Mouse (Mus musculus) CH12.LX (cell line): ENCODE measurements around the gene Pik3ip1. TPM values are rescaled to one million over a fixed set of nuclear protein-coding genes. Genes with fewer than 3 reads are reported as not detected.

ENCODE experiments used
- DNase-seq: peaks from one replicate; pipeline ENCODE4 v3.0.0-alpha.2; 2013; ENCODE audit errors: extremely low read depth
- H3K27ac ChIP-seq: 2 replicates; pipeline ENCODE4 v1.5.1; 2012; ENCODE audit warnings: low read depth, mild to moderate bottlenecking, control low read depth, moderate library complexity; ENCODE audit not compliant: insufficient read depth
- H3K27me3 ChIP-seq: replicated peaks from 2 replicates; pipeline ENCODE3; 2012; ENCODE audit warnings: inconsistent platforms
- H3K36me3 ChIP-seq, 2 experiments: replicated peaks in 1 of 2; 2 replicates each; pipeline versions ENCODE3 to v1.6.1; 2012; ENCODE audit warnings: inconsistent platforms in 1 of 2, low read length in 1 of 2, mild to moderate bottlenecking in 1 of 2, mixed read lengths in 1 of 2, moderate library complexity in 1 of 2; ENCODE audit not compliant: control insufficient read depth in 1 of 2, insufficient read depth in 1 of 2
- H3K4me1 ChIP-seq, 2 experiments: 2 replicates each; pipeline ENCODE4 v1.6.1; 2012; ENCODE audit warnings: inconsistent platforms in 1 of 2, moderate library complexity in 1 of 2; ENCODE audit not compliant: insufficient read depth in 2 of 2, control insufficient read depth in 1 of 2
- H3K4me2 ChIP-seq: 2 replicates; pipeline ENCODE4 v1.6.1; 2012; ENCODE audit warnings: low read depth, mild to moderate bottlenecking, control low read depth; ENCODE audit not compliant: poor library complexity, insufficient read depth, severe bottlenecking
- H3K4me3 ChIP-seq, 3 experiments: fragments of 150-350 bp in 1 of 3; sonication (generic) in 1 of 3; replicated peaks in 1 of 3; 2 replicates each; pipeline versions ENCODE3 to v1.5.1; 2011 to 2012; ENCODE audit warnings: low read depth in 2 of 3, low read length in 2 of 3, mild to moderate bottlenecking in 2 of 3, moderate library complexity in 2 of 3, control low read depth in 1 of 3, improper control_type of control experiment in 1 of 3, inconsistent platforms in 1 of 3, mixed read lengths in 1 of 3; ENCODE audit not compliant: poor library complexity in 1 of 3
- H3K79me2 ChIP-seq: replicated peaks from 2 replicates; pipeline ENCODE4 v1.6.1; 2012; ENCODE audit warnings: mild to moderate bottlenecking, moderate library complexity; ENCODE audit not compliant: control insufficient read depth, poor library complexity, insufficient read depth, severe bottlenecking; ENCODE audit errors: extremely low read depth
- H3K9ac ChIP-seq: 2 replicates; pipeline ENCODE4 v1.6.1; 2012; ENCODE audit warnings: low read depth, mild to moderate bottlenecking, control low read depth, moderate library complexity; ENCODE audit not compliant: insufficient read depth
- H3K9me3 ChIP-seq: replicated peaks from 2 replicates; pipeline ENCODE3; 2012; ENCODE audit warnings: low read length, inconsistent platforms, mixed read lengths
- BHLHE40 ChIP-seq: IDR thresholded peaks from 2 replicates; pipeline ENCODE4 v1.6.1; 2011; ENCODE audit warnings: mild to moderate bottlenecking, low read depth, low read length, improper control_type of control experiment
- CHD1 ChIP-seq: IDR thresholded peaks from 2 replicates; pipeline ENCODE4 v1.6.1; 2012; ENCODE audit warnings: low read depth, low read length, improper control_type of control experiment, inconsistent platforms
- E2F4 ChIP-seq: IDR thresholded peaks from 2 replicates; pipeline ENCODE4 v1.6.1; 2011; ENCODE audit warnings: low read depth, low read length, improper control_type of control experiment; ENCODE audit not compliant: insufficient replicate concordance
- EP300 ChIP-seq: IDR thresholded peaks from 2 replicates; pipeline ENCODE4 v1.6.1; 2011; ENCODE audit warnings: low read length, improper control_type of control experiment
- ETS1 ChIP-seq: conservative IDR thresholded peaks from 2 replicates; pipeline ENCODE4 v1.6.1; 2012; ENCODE audit warnings: low read depth, mild to moderate bottlenecking, inconsistent platforms, low read length, improper control_type of control experiment, moderate library complexity
- HCFC1 ChIP-seq: IDR thresholded peaks from 2 replicates; pipeline ENCODE4 v1.6.1; 2012; ENCODE audit warnings: low read depth, mild to moderate bottlenecking, inconsistent platforms, low read length, improper control_type of control experiment
- IRF4 ChIP-seq: IDR thresholded peaks from 2 replicates; pipeline ENCODE4 v1.6.1; 2014; ENCODE audit warnings: low read depth, mild to moderate bottlenecking, inconsistent platforms, low read length, improper control_type of control experiment
- JUN ChIP-seq: IDR thresholded peaks from 2 replicates; pipeline ENCODE4 v1.6.1; 2011; ENCODE audit warnings: low read depth, mild to moderate bottlenecking, low read length, improper control_type of control experiment, moderate library complexity; ENCODE audit not compliant: insufficient read depth
- JUND ChIP-seq: conservative IDR thresholded peaks from 2 replicates; pipeline ENCODE4 v1.6.1; 2011; ENCODE audit warnings: low read depth, low read length, improper control_type of control experiment
- MAFK ChIP-seq: IDR thresholded peaks from 2 replicates; pipeline ENCODE4 v1.6.1; 2011; ENCODE audit warnings: low read length, improper control_type of control experiment; ENCODE audit not compliant: insufficient replicate concordance
- MEF2A ChIP-seq: IDR thresholded peaks from 2 replicates; pipeline ENCODE4 v1.6.1; 2014; ENCODE audit warnings: low read depth, mild to moderate bottlenecking, inconsistent platforms, low read length, improper control_type of control experiment, borderline replicate concordance
- MXI1 ChIP-seq: IDR thresholded peaks from 2 replicates; pipeline ENCODE4 v1.6.1; 2011; ENCODE audit warnings: mild to moderate bottlenecking, low read depth, low read length, improper control_type of control experiment
- NELFE ChIP-seq: IDR thresholded peaks from 2 replicates; pipeline ENCODE4 v1.6.1; 2011; ENCODE audit warnings: low read depth, low read length, improper control_type of control experiment
- NRF1 ChIP-seq: IDR thresholded peaks from 2 replicates; pipeline ENCODE4 v1.6.1; 2014; ENCODE audit warnings: low read depth, mild to moderate bottlenecking, inconsistent platforms, low read length, improper control_type of control experiment, moderate library complexity
- POLR2A ChIP-seq: IDR thresholded peaks from 2 replicates; pipeline ENCODE4 v1.6.1; 2011; ENCODE audit warnings: low read depth, mild to moderate bottlenecking, improper control_type of control experiment, low read length
- POLR2AphosphoS2 ChIP-seq: IDR thresholded peaks from 2 replicates; pipeline ENCODE4 v1.6.1; 2011; ENCODE audit warnings: low read depth, low read length, improper control_type of control experiment
- RAD21 ChIP-seq: IDR thresholded peaks from 2 replicates; pipeline ENCODE4 v1.6.1; 2011; ENCODE audit warnings: low read depth, mild to moderate bottlenecking, low read length, improper control_type of control experiment, moderate library complexity
- SIN3A ChIP-seq: IDR thresholded peaks from 2 replicates; pipeline ENCODE4 v1.6.1; 2012; ENCODE audit warnings: low read length, improper control_type of control experiment, inconsistent platforms
- SMC3 ChIP-seq: IDR thresholded peaks from 2 replicates; pipeline ENCODE4 v1.6.1; 2011; ENCODE audit warnings: low read depth, low read length, improper control_type of control experiment
- TBP ChIP-seq: conservative IDR thresholded peaks from 2 replicates; pipeline ENCODE4 v1.6.1; 2011; ENCODE audit warnings: low read depth, low read length, improper control_type of control experiment
- TCF12 ChIP-seq: IDR thresholded peaks from 2 replicates; pipeline ENCODE4 v1.6.1; 2014; ENCODE audit warnings: low read depth, mild to moderate bottlenecking, inconsistent platforms, low read length, improper control_type of control experiment
- UBTF ChIP-seq: IDR thresholded peaks from 2 replicates; pipeline ENCODE4 v1.6.1; 2012; ENCODE audit warnings: low read depth, mild to moderate bottlenecking, inconsistent platforms, low read length, improper control_type of control experiment, moderate library complexity
- USF1 ChIP-seq: IDR thresholded peaks from 2 replicates; pipeline ENCODE4 v1.6.1; 2014; ENCODE audit warnings: low read depth, mild to moderate bottlenecking, inconsistent platforms, low read length, improper control_type of control experiment
- USF2 ChIP-seq: conservative IDR thresholded peaks from 2 replicates; pipeline ENCODE4 v1.6.1; 2011; ENCODE audit warnings: low read depth, low read length, improper control_type of control experiment
- ZC3H11A ChIP-seq: IDR thresholded peaks from 2 replicates; pipeline ENCODE4 v1.6.1; 2012; ENCODE audit warnings: low read depth, mild to moderate bottlenecking, inconsistent platforms, low read length, improper control_type of control experiment
- ZKSCAN1 ChIP-seq: IDR thresholded peaks from 2 replicates; pipeline ENCODE4 v1.6.1; 2012; ENCODE audit warnings: low read depth, inconsistent platforms, low read length, improper control_type of control experiment, borderline replicate concordance
- ZNF384 ChIP-seq: IDR thresholded peaks from 2 replicates; pipeline ENCODE4 v1.6.1; 2012; ENCODE audit warnings: low read depth, low read length, improper control_type of control experiment, inconsistent platforms
- dilution Hi-C: fragments of 300-500 bp; cut with MboI; formaldehyde crosslinking; loops from 2 replicates; pipeline ENCODE4 v1.14.3; 2020; ENCODE audit warnings: low sequenced_read_pairs; ENCODE audit not compliant: extremely low pct_unique_long_range_greater_than_20kb, extremely low pct_ligation_motif_present
- in situ Hi-C: fragments of 300-500 bp; cut with MboI; formaldehyde crosslinking; loops from 3 replicates; pipeline ENCODE4 v1.14.3; 2019; ENCODE audit warnings: low sequenced_read_pairs, low pct_ligation_motif_present, low pct_unique_long_range_greater_than_20kb, mixed read lengths
- polyA plus RNA-seq: library from polyadenylated mRNA; unstranded; fragments of >175 nt; gene quantifications from 2 replicates; pipeline ENCODE4 v1.2.1, GENCODE M21; 2012; ENCODE audit warnings: low read depth; ENCODE audit not compliant: insufficient read length
- total RNA-seq, 2 experiments: library from RNA; depleted of rRNA; stranded (reverse); fragments of 300-350 nt in 1 of 2; fragments of >200 nt in 1 of 2; gene quantifications; 2 replicates each; pipeline ENCODE4 v1.2.3; 2012 to 2014

The Pik3ip1 gene
- total and polyA plus RNA-seq, 3 experiments: 0.39 to 2.6 (median 1.3) TPM

DNA sequence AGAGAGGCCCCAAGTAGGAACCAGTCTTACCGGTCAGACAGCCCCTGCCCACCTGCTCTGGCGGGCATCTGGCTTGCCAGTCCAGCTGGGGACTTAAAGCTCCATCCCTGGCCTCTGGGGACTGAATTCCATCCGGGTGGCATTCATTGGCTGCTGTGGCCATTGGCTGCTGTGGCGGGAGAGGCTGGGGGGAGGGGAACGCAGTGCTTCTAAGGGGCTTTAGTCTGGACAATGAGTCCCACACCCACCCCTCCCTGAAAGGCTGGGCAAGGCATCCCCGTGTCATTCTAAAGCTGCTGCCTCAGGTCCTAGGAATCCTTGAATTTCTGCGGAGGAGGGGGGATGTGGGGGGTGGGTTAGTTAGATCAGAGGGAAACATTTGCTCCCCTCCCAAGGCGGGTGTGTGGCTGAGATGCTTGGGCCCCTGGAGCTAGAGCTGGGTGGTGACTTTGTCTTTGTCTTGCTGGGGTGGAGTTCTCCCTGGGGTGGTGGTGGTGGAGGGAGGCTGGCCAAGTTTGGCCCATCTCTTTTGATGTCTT is 37.4 kb upstream of the Pik3ip1 start:
- Histone ChIP-seq H3K4me3 (peak overlapping the region; percentile 79 to 85 (median 84)), H3K4me2 (peak overlapping the region; percentile 96), H3K79me2 (peaks cover 31% of the 10 kb centered on the region), H3K9me3 (no peaks in the 10 kb centered on the region), H3K4me1 (peaks cover 0 to 50% of the 10 kb centered on the region in 2 experiments; a peak in 2 of 4 replicates), H3K27me3 (no peaks in the 10 kb centered on the region), H3K9ac (peak overlapping the region; percentile 72), H3K27ac (no peak overlapping the region), H3K36me3 (peaks cover 39 to 47% of the 10 kb centered on the region in 2 experiments)
- no peak for TF ChIP-seq ZKSCAN1
- TF ChIP-seq BHLHE40: no peak
- TF ChIP-seq ZNF384: no peak
- TF ChIP-seq MAFK: no peak
- TF ChIP-seq JUN: no peak
- TF ChIP-seq JUND: no peak
- peak; percentile 26 for DNase-seq
- dilution Hi-C loops (no loop called here), in situ Hi-C loops (no loop called here)

GRCm38 (mm10) chr11:3293361-3293760 is 36.8 kb upstream of the Pik3ip1 start:
- in situ Hi-C loops: no loop called here

DNA sequence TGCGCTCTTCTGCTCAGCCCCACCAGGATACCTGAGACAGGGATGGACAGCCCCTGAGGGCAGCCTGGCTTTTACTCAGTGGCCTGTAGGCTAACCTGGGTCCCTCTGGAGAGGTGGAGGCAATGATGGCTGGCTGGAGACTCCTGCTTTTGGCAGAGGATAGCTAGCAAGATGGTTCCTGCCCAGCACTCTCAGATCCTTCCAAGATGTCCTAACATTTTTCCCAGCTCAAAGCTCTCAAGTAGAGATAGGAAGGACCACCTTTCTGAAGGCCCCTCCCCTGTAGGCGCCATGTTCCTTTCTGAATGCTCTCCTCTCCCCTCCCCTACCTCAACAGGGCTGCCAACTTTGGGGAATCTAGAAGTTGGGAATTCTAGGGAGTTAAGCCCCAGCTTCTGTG is 35.6 kb upstream of the Pik3ip1 start:
- Histone ChIP-seq H3K4me2 (no peak overlapping the region), H3K36me3 (peaks cover 57 to 66% of the 10 kb centered on the region in 2 experiments)

More at GRCm38 (mm10) chr11:3293361-3293760, 36.8 kb upstream of the Pik3ip1 start:
- peaks cover 31% of the 10 kb centered on the region for H3K79me2 ChIP-seq
- H3K9ac ChIP-seq: no peak overlapping the region
- peaks cover 0 to 47% of the 10 kb centered on the region in 2 experiments; a peak in 2 of 4 replicates for H3K4me1 ChIP-seq
- no peak overlapping the region for H3K4me3 ChIP-seq
- dilution Hi-C loops: no loop called here
- peaks cover 44 to 53% of the 10 kb centered on the region in 2 experiments for H3K36me3 ChIP-seq
- no peaks in the 10 kb centered on the region for H3K9me3 ChIP-seq
- H3K27ac ChIP-seq: no peak overlapping the region
- no peaks in the 10 kb centered on the region for H3K27me3 ChIP-seq
- peak overlapping the region; percentile 96 for H3K4me2 ChIP-seq
- no peak for TF ChIP-seq TBP
- no peak for TF ChIP-seq TCF12
- no peak for TF ChIP-seq UBTF
- TF ChIP-seq NRF1: no peak
- TF ChIP-seq MXI1: no peak
- TF ChIP-seq USF2: no peak
- no peak for TF ChIP-seq JUND
- TF ChIP-seq HCFC1: no peak
- no peak for TF ChIP-seq RAD21
- TF ChIP-seq CHD1: no peak
- no peak for TF ChIP-seq SIN3A
- no peak for TF ChIP-seq ZC3H11A
- TF ChIP-seq NELFE: no peak
- no peak for TF ChIP-seq ZNF384
- no peak for TF ChIP-seq BHLHE40
- TF ChIP-seq, all 38 proteins: peak for 0
- no peak for DNase-seq

More for the DNA sequence above, 35.6 kb upstream of the Pik3ip1 start:
- dilution Hi-C loops: no loop called here
- Histone ChIP-seq H3K27ac (no peak overlapping the region), H3K9ac (no peak overlapping the region), H3K27me3 (no peaks in the 10 kb centered on the region), H3K4me1 (peaks cover 0 to 46% of the 10 kb centered on the region in 2 experiments; a peak in 2 of 4 replicates), H3K4me3 (no peak overlapping the region), H3K79me2 (peaks cover 31% of the 10 kb centered on the region), H3K9me3 (no peaks in the 10 kb centered on the region)
- no peak for DNase-seq
- in situ Hi-C loops: no loop called here
- no peak for TF ChIP-seq IRF4
- no peak for TF ChIP-seq POLR2AphosphoS2
- no peak for TF ChIP-seq MEF2A
- TF ChIP-seq UBTF: no peak
- TF ChIP-seq MXI1: no peak
- no peak for TF ChIP-seq MAFK
- TF ChIP-seq POLR2A: no peak
- no peak for TF ChIP-seq SMC3
- TF ChIP-seq ETS1: no peak
- no peak for TF ChIP-seq EP300
- TF ChIP-seq USF1: no peak
- TF ChIP-seq ZC3H11A: no peak
- no peak for TF ChIP-seq E2F4
- TF ChIP-seq ZNF384: no peak
